Mouse (Mus musculus) intestine, embryonic 15.5 days (tissue): ENCODE results near the gene Zfp738. TPM values are rescaled to one million over a fixed set of nuclear protein-coding genes. Genes with fewer than 3 reads are reported as not detected.
A peak's percentile ranks its signal among the peaks of the same experiment; 100 is the strongest.
"Not testable (repeated sequence)": the region's sequence is repeated elsewhere in the genome, so short reads cannot be mapped to it uniquely, and the experiment has no call there.

ENCODE experiments used
- ATAC-seq: fragments of 200-750 bp; cut with Nextera tagmentation; 2 replicates; pipeline ENCODE4 v1.8.0; 2017; ENCODE audit warnings: moderate TSS enrichment, moderate library complexity
- H3K27ac ChIP-seq: fragments of 300-500 bp; sonication (generic); 2 replicates; pipeline ENCODE4 v1.5.1; 2015; ENCODE audit warnings: mild to moderate bottlenecking, inconsistent platforms
- H3K27me3 ChIP-seq: fragments of 300-500 bp; sonication (generic); replicated peaks from 2 replicates; pipeline ENCODE4 v1.6.1; 2015; ENCODE audit warnings: inconsistent platforms
- H3K36me3 ChIP-seq: fragments of 300-500 bp; sonication (generic); 2 replicates; pipeline ENCODE4 v1.6.1; 2015; ENCODE audit warnings: inconsistent platforms
- H3K4me1 ChIP-seq: fragments of 300-500 bp; sonication (generic); replicated peaks from 2 replicates; pipeline ENCODE4 v1.6.1; 2015; ENCODE audit warnings: inconsistent platforms
- H3K4me2 ChIP-seq: fragments of 300-500 bp; sonication (generic); replicated peaks from 2 replicates; pipeline ENCODE4 v1.6.1; 2015; ENCODE audit warnings: mild to moderate bottlenecking, inconsistent platforms
- H3K4me3 ChIP-seq: fragments of 300-500 bp; sonication (generic); replicated peaks from 2 replicates; pipeline ENCODE4 v1.5.1; 2015; ENCODE audit warnings: inconsistent platforms
- H3K9ac ChIP-seq: fragments of 300-500 bp; sonication (generic); 2 replicates; pipeline ENCODE4 v1.6.1; 2015; ENCODE audit warnings: inconsistent platforms
- H3K9me3 ChIP-seq: fragments of 300-500 bp; sonication (generic); 2 replicates; pipeline ENCODE4 v1.6.1; 2016; ENCODE audit warnings: inconsistent platforms
- WGBS: fragments of 180-500 bp; shearing (Covaris S2); methylation state at CpG from one replicate; pipeline ENCODE4 v1.1.7; 2015; 5-methylcytosine and 5-hydroxymethylcytosine counted together
- polyA plus RNA-seq: library from polyadenylated mRNA; unstranded; fragments of >200 nt; fragmentation: Nextera tagmentation; extraction: Ambion mirVana; gene quantifications from 2 replicates; pipeline ENCODE4 v1.2.1, GENCODE M21; 2015

The Zfp738 gene
- 9.3 and 10.1 TPM in 2 replicates for polyA plus RNA-seq

DNA sequence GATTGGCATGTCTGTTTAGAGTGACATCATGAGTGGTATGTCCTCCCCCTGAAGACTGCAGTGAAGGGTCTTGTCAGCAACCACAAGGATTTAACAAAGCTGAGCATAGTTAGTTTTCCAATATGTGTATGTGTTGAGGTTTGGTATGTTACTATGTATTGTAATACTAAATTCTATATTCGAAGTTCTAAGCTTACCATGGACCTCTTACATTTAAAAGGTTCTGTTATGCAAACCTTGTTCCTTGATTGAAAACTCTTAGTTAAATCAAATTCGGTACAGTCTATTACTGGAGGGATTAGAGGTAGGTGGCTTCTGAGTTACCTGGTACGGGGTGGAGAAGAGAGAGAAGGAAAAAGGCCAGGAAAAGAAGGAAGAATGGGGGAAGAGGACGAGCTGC is at the start of gene Zfp738:
Gene Zfp738 (minus strand): TSS at position 101 of the 400 bp plus-strand sequence.
- Histone ChIP-seq H3K9ac (no peak within 1 kb of the TSS), H3K36me3 (no peaks in the 10 kb centered on the region), H3K4me2 (no peak within 1 kb of the TSS), H3K4me1 (no peaks in the 10 kb centered on the region), H3K27me3 (no peaks in the 10 kb centered on the region), H3K4me3 (no peak within 1 kb of the TSS), H3K27ac (no peak within 1 kb of the TSS), H3K9me3 (no peaks in the 10 kb centered on the region)
- ATAC-seq: no peak
- 78% methylated on average over 4 of the region's 4 CpGs for WGBS

DNA sequence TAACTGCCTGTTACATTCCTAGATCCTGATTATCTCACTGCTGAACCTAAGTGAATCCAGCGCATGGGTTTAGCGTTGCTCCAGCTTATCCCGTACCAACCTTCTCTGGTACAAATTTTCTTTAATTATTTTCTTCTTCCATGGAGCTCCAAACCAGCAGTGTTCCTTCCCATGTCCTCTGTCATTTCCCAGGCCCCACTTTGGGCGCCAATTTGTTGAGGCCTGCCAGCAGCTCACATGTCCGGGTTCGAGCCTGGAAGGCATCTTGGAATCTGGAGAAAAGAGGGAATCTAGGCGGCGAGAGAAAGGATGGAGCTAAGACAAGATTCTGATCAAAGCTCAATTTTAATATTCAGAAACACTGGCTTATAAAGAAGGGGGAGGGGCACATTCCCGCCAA is 47.5 kb upstream of the Zfp738 start:
- H3K4me1 ChIP-seq, H3K9ac ChIP-seq, H3K9me3 ChIP-seq, H3K4me2 ChIP-seq, ATAC-seq, H3K27ac ChIP-seq, H3K4me3 ChIP-seq, H3K27me3 ChIP-seq, H3K36me3 ChIP-seq: not testable (repeated sequence)
- WGBS: 90% methylated on average over 9 of the region's 9 CpGs

DNA sequence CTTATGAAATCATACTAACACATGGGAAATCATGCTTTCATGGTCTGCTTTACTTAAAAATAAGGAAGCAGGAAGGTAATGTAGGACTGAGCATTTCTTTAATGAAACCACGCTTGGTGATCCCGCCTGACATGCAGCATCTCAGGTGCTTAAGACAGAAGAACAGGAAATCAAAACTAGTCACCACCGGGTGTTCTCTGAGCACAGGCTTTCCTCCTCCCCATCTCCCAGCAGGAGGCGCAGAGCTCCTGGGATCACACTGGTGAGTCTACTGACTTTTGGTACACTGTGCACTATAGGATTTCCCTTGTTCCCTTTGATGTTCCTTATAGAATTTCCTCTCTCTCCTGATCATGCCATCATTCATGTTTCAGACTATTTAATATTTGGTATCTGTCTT is 42.6 kb upstream of the Zfp738 start:
- not testable (repeated sequence) for H3K9me3 ChIP-seq, H3K36me3 ChIP-seq, H3K27ac ChIP-seq, H3K27me3 ChIP-seq, H3K4me1 ChIP-seq
- H3K4me3 ChIP-seq: peak overlapping the region; percentile 55
- 30% methylated on average over 4 of the region's 4 CpGs for WGBS
- peak overlapping the region; percentile 58 for H3K9ac ChIP-seq
- H3K4me2 ChIP-seq: peak overlapping the region; percentile 72
- ATAC-seq: peak; percentile 88

DNA sequence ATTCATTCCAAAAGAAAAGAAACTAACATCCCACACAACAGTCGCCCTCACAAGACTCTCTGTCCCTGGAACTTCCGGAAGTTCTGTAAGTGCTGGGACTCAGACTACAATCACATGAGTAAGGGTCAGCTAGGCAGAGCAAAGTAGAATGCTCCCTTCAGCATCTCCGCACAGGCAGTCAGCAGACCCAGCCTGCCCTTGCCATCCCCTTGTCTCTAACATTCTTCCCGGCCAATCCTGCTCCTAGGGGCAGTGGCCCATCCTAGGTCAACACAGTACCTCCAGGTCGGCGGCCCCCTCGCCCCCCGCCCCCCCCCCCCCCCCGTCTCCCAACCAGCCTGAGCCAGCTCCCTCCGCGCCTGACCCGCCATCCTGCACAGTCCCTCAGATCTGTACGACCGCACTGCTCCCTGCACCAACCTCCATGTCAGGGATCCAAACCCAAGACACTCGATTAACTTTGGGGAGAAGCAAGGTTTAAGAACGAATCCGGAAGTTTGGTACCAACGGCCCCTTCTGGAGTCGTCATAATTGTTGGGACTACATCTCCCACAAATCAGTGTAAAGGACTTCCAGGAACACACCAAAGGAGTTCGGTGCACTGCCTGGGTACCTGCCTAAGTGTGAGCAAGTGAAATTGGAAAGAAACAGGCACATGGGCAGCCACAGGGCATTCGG is 41.9 kb upstream of the Zfp738 start, which contains the start of gene Zfp65:
Gene Zfp65 (minus strand): TSS at position 533 of the 678 bp plus-strand sequence.
- H3K27me3 ChIP-seq: no peaks in the 10 kb centered on the region
- H3K36me3 ChIP-seq: no peaks in the 10 kb centered on the region
- peak within 1 kb of the TSS; percentile 72 for H3K4me2 ChIP-seq
- no peaks in the 10 kb centered on the region for H3K4me1 ChIP-seq
- H3K9ac ChIP-seq: peak within 1 kb of the TSS; percentile 58
- peak; percentile 93 for ATAC-seq
- 0 out of 2 replicates have a peak within 1 kb of the TSS, but pooled peaks have one; percentile 13 for H3K27ac ChIP-seq
- H3K9me3 ChIP-seq: peaks cover 4% of the 10 kb centered on the region; the same call in 1 of the 2 replicates
- WGBS: 4% methylated on average over 16 of the region's 21 CpGs
- H3K4me3 ChIP-seq: peak within 1 kb of the TSS; percentile 55

DNA sequence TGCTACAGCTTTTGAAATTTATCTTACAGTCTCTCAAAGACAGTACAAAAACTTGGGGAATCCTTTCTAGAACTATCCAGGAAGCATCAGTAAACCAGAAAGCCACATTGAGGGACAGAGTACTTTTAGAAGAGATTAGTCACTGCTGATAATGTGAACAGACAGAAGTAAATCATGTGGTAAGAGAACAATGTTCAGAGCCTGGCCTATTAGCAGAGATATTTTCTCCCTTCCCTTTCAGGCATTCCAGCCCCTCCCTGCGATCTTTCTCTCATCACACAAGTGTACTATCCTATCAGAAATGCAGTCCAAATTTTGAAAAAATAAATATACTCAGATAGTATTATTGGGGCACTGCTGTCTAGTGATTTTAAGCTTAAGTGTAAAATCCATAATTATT is 41.2 kb upstream of the Zfp738 start:
- Histone ChIP-seq H3K27ac (no peak overlapping the region), H3K4me1 (no peaks in the 10 kb centered on the region; the same call in 1 of the 2 replicates), H3K4me2 (peak overlapping the region; percentile 72), H3K27me3 (no peaks in the 10 kb centered on the region), H3K9ac (no peak overlapping the region), H3K36me3 (no peaks in the 10 kb centered on the region), H3K4me3 (peak overlapping the region; percentile 55), H3K9me3 (0 out of 2 replicates have a peak, but pooled peaks cover under 1% of the 10 kb centered on the region)
- no peak for ATAC-seq
- WGBS: 54% methylated on average over 1 of the region's 1 CpGs

DNA sequence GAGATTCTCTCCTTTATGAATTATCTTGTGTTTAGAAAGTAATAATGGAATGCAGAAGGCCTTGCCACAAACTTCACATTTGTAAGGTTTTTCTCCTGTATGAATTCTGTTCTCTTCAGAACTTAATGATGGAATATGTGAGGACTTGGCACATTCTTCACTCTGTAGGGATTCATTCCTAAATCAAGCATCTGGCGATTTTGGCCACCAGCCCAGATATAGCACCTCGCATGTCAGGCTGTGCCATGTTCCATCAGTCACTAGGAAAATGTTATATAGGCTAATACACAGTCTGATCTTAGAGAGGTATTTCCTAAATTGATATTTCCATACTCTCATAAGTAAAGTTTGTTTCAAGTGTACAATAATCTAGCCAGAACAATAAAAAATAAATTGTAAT is 38.5 kb upstream of the Zfp738 start:
- not testable (repeated sequence) for H3K36me3 ChIP-seq, H3K4me2 ChIP-seq, H3K4me1 ChIP-seq, H3K4me3 ChIP-seq, H3K9me3 ChIP-seq, H3K27me3 ChIP-seq, H3K27ac ChIP-seq, ATAC-seq, H3K9ac ChIP-seq
- 68% methylated on average over 2 of the region's 2 CpGs for WGBS

DNA sequence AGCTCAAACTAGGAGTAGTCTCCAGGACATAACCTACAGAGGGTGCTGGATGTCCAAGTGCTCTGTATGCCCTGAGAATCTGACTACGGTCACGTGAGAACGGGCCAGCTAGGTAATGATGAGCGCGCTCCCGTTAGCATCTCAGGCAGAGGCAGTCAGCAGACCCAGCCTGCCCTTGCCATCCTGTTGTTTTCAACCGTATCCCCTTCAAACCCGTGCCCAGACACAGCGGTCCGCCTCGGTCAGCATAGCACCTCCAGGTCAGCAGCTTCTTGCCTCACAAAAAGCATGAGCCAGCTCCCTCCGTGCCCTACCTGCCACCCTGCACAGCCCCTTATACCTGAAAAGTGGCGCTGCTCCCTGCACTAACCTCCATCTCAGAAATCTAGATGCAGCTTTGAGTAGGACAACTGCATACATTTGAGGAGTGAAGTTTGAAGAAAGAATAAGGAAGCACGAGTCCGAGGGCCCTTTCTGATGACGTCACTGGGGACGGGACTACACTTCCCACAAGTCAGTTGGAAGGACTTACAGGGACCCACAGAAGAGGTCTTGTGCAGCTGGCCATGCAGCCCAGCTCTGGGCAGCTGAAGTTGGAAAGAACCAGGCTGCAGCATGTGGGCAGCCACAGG is 37.1 kb upstream of the Zfp738 start:
- Histone ChIP-seq H3K4me1 (no peaks in the 10 kb centered on the region; the same call in 1 of the 2 replicates), H3K9ac (peak overlapping the region; percentile 78), H3K4me3 (peak overlapping the region; percentile 80), H3K9me3 (no peaks in the 10 kb centered on the region), H3K4me2 (peak overlapping the region; percentile 72), H3K36me3 (no peaks in the 10 kb centered on the region), H3K27me3 (no peaks in the 10 kb centered on the region), H3K27ac (peak overlapping the region; percentile 44; the same call in 1 of the 2 replicates)
- WGBS: 0% methylated on average over 17 of the region's 17 CpGs
- peak; percentile 94 for ATAC-seq

DNA sequence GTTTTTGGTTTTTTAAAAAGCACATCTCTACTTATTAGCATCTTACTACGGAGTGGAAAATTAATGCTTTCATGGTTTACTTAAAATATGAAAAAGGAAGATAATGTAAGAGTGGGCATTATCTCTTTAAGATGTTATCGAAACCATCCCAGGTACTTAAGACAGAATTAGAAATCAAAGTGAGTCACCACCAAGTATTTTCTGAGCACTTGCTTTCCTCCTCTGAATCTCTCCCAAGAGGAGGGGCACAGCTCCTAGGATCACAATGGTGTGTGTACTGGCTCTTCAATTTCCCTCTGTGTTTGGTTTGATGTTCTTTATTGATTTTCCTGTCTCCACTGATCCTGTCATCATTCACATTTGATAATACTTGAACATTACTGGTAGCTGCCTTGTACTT is 3.0 kb downstream of the Zfp738 start:
- not testable (repeated sequence) for H3K4me1 ChIP-seq, H3K27me3 ChIP-seq, H3K36me3 ChIP-seq, H3K9me3 ChIP-seq, H3K27ac ChIP-seq, H3K9ac ChIP-seq
- H3K4me3 ChIP-seq: peak overlapping the region; percentile 75
- peak overlapping the region; percentile 71; the same call in 1 of the 2 replicates for H3K4me2 ChIP-seq
- WGBS: 68% methylated on average over 2 of the region's 2 CpGs
- peak; percentile 59 for ATAC-seq

DNA sequence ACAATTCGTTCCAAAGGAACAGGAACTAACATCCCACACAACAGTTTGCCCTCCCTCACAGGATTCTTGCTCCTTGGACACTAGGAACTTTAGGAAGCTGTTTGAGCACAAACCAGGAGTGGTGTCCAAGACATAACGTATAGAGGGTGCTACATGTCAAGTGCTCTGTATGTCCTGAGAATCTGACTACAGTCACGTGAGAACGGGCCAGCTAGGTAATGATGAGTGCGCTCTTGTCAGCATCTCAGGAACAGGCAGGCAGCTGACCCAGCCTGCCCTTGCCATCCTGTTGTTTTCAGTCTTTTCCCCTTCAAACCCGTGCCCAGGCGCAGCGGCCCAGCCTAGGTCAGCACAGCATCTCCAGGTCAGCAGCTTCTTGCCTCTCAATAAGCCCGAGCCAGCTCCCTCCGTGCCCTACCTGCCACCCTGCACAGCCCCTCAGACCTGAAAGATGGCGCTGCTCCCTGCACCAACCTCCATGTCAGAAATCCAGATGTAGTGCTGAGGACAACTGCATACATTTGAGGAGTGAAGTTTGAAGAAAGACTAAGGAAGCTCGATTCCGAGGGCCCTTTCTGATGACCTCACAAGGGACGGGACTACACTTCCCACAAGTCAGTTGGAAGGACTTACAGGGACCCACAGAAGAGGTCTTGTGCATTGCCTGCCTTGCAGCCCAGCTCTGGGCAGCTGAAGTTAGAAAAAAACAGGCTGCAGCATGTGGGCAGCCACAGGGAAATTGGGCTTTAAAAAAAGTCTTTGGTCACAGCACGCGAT is 3.7 kb downstream of the Zfp738 start:
- Histone ChIP-seq H3K4me3 (peak overlapping the region; percentile 75), H3K9ac (peak overlapping the region; percentile 79), H3K4me2 (peak overlapping the region; percentile 71)
- H3K9me3 ChIP-seq, H3K36me3 ChIP-seq, H3K27ac ChIP-seq, H3K27me3 ChIP-seq, H3K4me1 ChIP-seq: not testable (repeated sequence)
- ATAC-seq: peak; percentile 100
- WGBS: 9% methylated on average over 16 of the region's 16 CpGs

DNA sequence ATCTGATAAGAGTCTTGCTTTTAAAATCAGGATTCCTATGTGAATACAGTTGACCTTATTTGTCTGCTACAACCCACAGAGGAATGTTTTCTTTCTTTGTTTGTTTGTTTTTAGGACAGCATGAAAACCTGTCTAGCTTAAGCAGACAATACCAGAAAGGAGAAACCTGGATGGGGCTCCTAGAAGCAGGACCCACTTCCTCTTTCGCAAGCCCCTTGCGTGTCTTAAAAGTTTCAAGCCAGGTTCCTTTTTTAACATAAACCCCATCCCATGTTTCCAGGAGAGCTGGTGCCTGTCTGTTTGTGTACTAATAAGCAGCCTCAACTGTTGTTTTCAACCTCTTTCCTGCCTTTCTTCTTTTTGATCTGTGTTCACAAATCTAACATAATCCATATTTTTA is 12.0 kb downstream of the Zfp738 start:
- Histone ChIP-seq H3K4me3 (no peak overlapping the region), H3K4me1 (no peaks in the 10 kb centered on the region), H3K36me3 (no peaks in the 10 kb centered on the region), H3K27ac (no peak overlapping the region), H3K9ac (no peak overlapping the region), H3K27me3 (no peaks in the 10 kb centered on the region), H3K9me3 (no peaks in the 10 kb centered on the region), H3K4me2 (no peak overlapping the region)
- ATAC-seq: no peak
- 92% methylated on average over 2 of the region's 2 CpGs for WGBS

DNA sequence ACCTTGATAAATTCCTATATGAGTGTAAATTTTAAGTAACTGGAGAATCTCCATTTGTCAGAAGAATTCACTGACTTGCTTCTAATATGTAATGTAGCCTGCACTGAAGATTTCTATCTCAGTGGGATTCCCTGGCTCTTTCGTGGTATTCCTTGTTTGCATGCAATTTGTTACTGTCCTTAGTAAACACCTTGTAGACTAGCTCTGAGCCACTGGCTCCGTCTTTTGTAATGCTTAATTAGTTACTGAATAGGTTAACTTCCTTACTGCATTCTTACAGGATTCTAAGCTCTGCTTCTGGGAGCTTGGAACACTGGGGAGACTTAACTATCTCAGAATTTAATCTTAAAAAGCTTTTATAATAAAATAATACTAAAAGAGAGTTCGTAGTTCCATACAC is 34.4 kb downstream of the Zfp738 start:
- WGBS: 47% methylated on average over 3 of the region's 3 CpGs
- no peaks in the 10 kb centered on the region for H3K4me1 ChIP-seq
- no peak overlapping the region for H3K27ac ChIP-seq
- no peaks in the 10 kb centered on the region for H3K9me3 ChIP-seq
- no peaks in the 10 kb centered on the region for H3K27me3 ChIP-seq
- no peak for ATAC-seq
- H3K36me3 ChIP-seq: no peaks in the 10 kb centered on the region
- no peak overlapping the region for H3K9ac ChIP-seq
- no peak overlapping the region for H3K4me3 ChIP-seq
- no peak overlapping the region for H3K4me2 ChIP-seq

DNA sequence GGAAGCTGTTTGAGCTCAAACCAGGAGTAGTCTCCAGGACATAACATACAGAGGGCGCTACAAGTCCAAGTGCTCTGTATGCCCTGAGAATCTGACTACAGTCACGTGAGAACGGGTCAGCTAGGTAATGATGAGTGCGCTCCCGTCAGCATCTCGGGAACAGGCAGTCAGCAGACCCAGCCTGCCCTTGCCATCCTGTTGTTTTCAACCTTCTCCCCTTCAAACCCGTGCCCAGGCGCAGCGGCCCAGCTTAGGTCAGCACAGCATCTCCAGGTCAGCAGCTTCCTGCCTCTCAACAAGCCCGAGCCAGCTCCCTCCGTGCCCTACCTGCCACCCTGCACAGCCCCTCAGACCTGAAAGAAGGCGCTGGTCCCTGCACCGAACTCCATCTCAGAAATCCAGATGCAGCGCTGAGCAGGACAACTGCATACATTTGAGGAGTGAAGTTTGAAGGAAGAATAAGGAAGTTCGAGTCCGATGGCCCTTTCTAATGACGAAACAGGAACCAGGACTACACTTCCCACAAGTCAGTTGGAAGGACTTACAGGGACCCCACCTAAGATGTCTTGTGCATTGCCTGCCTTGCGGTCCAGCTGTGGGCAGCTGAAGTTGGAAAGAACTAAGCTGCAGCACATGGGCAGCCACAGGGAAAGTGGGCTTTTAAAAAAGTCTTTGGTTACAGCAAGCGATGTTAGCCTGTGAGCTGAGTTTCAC is 49.4 kb downstream of the Zfp738 start, which contains the start of the genes Gm49345 and Zfp729a:
Gene Gm49345 (minus strand): TSS at position 476 of the 714 bp plus-strand sequence.
Gene Zfp729a (minus strand): TSS at position 498 of the 714 bp plus-strand sequence.
- Histone ChIP-seq H3K4me3 (peak within 1 kb of the TSS; percentile 85), H3K27ac (peak within 1 kb of the TSS; percentile 77), H3K4me2 (peak within 1 kb of the TSS; percentile 56), H3K4me1 (no peaks in the 10 kb centered on the region), H3K9ac (peak within 1 kb of the TSS; percentile 81), H3K36me3 (no peaks in the 10 kb centered on the region), H3K9me3 (no peaks in the 10 kb centered on the region), H3K27me3 (no peaks in the 10 kb centered on the region)
- ATAC-seq: peak; percentile 100
- WGBS: 0% methylated on average over 19 of the region's 19 CpGs
